Mouse (Mus musculus) cerebral cortex, adult 2 months (tissue): ENCODE results near the gene Bcs1l.

Experiments used
- WGBS: fragments of 180-500 bp; shearing (Covaris S2); methylation state at CpG from one replicate; pipeline ENCODE4 v1.1.7; 2018; 5-methylcytosine and 5-hydroxymethylcytosine counted together

Bcs1l gene

DNA sequence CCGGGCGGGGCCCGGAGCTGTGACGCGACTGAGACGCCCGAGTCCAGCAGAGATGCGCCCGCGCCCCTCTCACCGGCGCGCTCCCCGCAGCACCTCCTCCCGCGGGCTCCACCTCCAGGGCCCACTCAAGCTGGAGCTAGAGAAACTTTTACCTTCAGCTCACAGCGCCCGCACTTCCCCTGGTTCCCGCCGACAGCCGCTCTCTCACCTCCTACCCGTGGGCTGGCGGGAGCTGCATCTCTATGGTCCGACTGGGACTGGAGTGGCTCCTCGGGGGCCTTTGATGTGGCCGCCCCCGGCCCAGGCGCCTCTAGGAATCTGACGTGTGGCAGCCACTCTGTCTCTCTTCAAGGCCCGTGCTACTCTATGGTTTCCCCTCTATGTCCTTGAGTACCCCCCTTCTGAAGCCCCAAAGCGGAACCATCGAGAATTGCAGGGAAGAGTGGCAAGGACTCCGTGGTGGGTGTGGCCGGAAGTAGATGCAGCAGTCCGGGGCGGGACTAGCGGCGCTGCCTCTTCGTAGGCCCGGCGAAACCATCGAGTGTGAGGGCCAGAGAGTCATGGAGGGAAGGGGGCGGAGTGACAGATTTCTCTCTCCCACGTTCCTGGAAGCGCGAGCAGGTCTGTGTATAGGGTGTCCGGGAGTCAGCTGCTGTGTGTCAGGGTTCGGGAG lies at the start of gene Bcs1l, which contains the start of gene Zfp142:
Gene Bcs1l, plus strand, starts transcription at position 517 of the 673 bp plus-strand sequence.
Gene Zfp142, minus strand, starts transcription at position 474 of the 673 bp plus-strand sequence.
- under 1% methylated on average over 48 of the region's 48 CpGs for WGBS

DNA sequence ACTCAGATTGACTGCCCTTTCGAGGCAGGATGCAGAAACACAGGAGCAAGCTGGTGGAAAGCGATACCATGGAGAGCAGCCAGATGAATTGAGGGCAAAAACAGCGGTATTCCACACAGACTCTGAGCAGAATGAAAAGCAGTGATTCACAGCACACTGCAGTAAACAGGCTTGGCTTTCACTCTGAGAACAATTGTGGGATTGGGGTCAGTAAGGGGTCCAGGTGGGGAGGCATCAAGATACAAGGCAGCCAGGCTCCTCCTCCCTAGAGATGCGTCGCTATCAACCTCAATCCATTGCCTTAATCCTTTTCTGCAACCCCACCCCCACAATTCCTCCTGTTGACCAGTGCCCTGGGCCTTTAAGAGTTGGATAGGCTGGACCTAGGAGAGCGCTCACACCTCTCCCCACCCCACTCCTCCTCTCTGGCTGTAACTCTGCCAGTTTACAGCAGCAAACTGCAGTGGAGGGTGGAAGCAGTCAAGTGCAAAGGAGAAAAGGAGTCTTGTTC lies 45.6 kb upstream of the Bcs1l start, which contains the start of gene Plcd4:
Gene Plcd4, plus strand, starts transcription at position 438 of the 511 bp plus-strand sequence.
- WGBS = 10% methylated on average over 6 of the region's 6 CpGs

DNA sequence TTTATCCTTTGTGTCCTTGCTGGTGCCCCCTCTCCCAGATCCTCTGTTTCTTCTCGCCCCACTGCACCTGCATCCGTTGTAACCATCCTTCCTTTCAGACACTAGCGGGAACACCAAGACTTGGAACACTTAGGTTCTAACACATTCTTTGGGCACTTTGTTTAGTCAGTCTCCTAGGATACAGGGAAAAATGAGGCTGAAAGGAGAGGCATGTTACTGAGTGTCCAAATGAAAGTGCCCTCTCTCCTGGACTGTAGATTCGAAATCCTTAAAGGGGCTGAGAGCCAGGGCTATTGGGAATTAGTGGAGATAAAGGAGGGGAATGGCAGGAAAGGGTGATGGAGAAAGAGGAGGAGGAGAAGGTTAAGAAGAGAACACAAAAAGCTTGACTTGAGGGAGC lies 43.9 kb upstream of the Bcs1l start, which contains the start of gene Usp37:
Gene Usp37, minus strand, starts transcription at position 101 of the 400 bp plus-strand sequence.
- WGBS = 71% methylated on average over 4 of the region's 4 CpGs

DNA sequence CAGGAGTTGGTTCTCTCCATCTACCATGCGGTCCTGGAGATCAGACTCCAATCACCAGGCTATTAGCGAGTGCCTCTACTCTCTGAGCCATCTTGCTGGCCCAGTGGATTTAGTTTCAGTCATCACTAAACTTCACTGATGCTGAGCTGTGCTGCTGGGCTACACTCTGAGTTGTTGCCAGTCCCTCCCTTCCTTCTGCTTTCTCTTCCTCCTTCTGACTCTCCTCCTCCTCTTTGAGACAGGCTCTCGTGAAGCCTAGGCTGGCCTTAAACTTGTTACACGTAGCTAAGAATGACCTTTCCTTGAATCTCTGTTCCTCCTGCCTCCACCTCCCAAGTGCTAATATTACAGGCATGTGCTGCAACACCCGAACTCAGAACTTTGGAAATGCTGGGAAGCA lies 29.0 kb upstream of the Bcs1l start:
- 90% methylated on average over 5 of the region's 5 CpGs for WGBS

DNA sequence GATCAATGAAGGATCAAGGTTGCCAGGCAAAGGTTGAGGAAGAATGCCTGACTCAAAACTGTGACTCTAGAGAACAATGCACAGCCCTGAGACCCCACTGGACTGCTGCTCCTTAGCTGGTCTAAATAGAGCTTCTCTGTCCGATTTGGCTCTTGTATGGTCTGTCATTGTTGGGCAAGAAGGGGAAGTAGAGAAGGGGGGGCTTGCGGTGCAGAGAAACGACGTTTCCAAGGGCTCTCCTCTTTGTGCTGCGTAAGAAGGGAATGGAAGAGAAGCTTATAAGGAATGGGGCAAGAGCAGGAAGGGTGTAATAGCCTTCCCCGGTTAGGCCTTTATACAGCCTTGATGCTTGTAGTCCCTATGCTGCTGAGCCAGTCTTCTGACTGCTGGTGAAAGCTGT lies 22.3 kb upstream of the Bcs1l start:
- 75% methylated on average over 6 of the region's 6 CpGs for WGBS

DNA sequence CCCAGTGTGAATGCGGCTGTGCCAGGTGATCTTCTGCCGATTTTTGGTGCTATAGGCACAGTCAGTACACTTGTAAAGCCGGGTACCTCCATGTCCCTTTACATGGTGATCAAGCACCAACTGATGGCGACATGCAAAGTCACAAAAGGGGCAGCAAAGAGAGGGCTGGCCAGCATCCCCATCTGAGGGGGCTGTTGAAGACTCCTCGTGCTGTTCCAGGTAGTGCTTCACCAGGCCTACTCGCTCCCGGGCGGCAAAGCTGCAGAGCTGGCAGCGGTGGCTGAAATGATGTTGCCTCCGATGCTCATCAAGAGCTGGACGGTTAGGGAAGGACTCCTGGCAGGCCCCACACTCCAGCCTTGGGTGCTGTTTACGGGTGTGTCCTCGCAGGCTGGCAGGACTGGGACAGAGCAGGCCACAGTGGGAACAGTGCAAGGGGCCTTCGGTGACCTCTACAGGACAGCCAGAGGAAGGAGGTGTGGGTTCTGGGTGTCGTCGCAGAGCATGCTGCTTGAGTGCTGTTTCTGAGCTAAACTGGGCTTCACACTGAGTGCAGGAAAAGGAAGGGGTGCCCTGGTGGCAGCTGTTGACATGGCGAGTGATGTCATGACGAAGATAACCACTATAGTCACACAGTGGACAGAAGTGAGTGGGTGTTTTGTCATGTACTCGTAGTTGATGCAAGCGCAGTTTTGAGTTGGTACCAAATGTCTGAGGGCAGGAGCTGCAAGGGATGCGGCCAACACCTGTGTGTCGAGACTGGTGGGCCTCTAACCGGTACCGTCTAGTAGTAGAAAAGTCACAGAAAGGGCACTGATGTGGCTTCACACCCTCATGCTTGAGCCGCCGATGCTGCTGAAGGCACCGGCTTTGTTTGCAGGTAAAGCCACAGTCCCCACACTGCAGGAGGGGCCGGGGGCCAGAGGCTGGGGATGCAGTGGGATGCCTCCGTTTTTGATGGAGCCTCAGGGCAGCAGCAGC lies 18.1 kb upstream of the Bcs1l start:
- 82% methylated on average over 29 of the region's 29 CpGs for WGBS

DNA sequence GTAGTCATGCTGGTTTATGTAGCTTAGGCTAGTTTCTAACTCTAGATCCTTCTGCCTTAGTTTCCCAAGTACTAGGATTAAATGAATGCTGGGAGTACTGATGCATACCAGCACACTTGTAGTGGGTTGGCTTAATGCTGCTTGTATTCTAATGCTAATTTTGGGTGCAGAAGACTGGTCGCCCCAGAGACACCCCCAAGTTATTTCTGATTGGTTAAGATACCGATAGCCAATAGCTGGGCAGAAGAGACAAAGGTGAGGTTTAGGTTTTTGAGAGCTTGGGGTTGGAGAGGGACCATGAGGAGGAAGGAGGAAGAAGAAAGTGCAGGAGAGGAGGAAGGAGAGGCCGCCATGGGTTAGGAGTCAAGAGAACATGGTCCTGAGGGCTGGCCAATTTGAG lies 5.5 kb upstream of the Bcs1l start:
- WGBS = 79% methylated on average over 3 of the region's 3 CpGs

DNA sequence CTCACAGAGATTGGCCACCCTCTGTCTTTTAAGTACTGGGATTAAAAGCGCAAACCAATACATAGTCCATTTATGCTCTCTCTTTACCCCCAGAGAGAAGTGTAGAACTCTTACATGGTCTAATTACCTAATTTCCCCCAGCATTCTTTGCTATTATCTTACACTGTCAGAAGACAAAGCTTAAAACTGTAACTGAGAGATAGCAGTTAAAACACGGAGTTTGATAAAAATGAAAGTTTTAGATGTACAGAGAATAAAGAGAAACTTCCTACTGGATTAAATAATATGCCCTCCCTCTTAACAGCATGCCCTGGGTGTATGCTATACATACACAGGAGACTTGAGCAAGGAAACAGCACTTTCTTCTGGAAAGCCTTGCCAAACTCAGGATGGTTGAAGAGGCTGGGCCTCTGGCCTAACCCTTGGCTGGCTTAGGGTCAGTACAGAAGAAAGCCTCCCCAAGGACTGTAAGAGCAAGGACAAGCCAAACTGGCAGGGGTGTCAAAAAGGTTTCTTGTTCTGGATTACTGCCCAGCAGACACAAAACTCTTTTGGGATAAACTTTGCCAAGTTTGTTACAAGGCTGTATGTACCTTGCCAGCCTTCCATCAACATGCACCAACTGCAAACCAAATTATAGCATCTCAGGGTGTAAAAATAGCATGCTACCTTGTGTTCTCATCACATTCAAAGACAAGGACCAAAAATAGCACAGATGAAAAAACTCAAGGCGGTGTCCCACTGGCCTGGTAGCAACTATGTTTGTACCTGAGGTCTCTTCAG lies 3.3 kb upstream of the Bcs1l start:
- WGBS = 59% methylated on average over 3 of the region's 3 CpGs

DNA sequence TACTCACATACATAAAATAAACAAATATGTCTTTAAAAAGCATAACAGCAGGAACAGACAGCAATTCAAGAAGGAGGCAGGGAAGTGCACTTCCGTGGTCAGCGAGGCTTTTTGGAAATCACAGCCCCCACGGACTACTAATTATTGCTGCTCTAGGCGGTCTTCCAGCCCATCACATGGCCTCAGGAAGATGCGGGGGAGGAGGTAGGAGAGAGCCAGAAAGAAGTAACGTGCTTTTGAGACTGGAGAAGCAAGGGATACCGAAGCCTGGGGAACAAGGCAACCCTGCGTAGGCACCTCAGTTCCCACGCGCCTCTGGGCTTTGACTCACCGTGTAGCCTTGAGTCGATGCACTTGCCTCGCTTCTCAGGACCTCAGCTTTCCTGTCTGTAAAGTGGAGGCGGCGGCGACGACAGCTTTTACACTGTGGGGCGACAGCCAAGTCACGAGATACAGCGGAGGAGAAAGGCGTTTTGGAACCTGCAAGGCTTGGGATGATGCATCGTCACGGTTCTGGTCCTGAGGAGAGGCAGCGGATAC lies 786 bp upstream of the Bcs1l start:
- under 1% methylated on average over 24 of the region's 24 CpGs for WGBS

DNA sequence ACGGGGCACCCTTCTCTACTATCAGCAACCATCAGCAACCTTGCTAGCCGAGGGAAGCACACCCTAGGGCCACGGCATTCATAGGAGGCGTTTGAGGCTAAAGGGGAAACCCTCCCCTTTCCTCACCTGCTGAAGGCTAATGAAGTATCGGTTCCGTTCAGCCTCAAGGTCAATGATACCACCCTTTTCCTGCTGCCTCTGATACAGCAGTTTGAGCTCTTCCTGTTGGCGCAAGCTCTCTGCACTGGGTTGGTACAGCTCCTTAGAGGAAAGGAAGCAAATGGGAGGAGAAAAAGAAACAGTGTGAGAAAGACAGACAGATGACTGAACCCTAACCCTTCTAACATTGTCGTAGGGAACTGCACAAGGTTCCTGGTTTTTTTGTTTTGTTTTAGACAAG lies 6.3 kb downstream of the Bcs1l start:
- 79% methylated on average over 8 of the region's 8 CpGs for WGBS

DNA sequence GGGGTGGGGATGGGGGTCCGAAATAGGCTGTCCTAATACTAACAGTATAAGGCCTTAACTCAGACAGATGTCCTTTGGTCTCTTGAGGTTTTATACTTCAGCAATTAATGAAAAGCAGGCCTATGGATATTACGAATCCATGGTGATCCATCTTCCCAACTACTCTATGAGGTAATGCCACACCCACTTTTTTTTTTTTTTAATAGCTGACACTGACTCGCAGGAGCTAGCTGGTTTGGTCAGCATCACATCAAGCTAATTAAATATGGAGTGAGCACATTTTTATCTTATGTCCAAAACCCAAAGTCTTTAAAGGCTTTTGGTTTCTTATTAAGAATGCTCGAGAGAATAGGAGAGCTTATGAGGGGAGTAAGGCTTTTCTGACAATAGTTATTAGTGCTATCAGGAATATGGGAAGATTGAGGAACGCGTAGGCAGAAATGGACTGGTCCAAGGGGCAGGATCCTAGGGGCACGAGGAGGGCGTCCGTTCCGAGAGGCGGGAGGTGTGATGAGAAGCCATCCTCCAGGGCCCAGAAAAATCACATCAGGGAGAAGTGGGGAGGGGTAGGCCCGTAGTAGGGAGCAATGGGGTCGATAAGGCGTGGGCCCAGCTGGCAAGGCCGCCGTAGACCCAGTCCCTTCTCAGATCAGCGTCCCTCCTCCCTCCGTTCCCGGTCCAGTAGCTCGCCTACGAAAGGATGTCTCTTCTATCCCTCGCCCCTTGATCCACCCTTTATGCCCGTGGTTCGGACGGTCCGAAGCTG lies 12.6 kb downstream of the Bcs1l start:
- WGBS = 6% methylated on average over 26 of the region's 26 CpGs

DNA sequence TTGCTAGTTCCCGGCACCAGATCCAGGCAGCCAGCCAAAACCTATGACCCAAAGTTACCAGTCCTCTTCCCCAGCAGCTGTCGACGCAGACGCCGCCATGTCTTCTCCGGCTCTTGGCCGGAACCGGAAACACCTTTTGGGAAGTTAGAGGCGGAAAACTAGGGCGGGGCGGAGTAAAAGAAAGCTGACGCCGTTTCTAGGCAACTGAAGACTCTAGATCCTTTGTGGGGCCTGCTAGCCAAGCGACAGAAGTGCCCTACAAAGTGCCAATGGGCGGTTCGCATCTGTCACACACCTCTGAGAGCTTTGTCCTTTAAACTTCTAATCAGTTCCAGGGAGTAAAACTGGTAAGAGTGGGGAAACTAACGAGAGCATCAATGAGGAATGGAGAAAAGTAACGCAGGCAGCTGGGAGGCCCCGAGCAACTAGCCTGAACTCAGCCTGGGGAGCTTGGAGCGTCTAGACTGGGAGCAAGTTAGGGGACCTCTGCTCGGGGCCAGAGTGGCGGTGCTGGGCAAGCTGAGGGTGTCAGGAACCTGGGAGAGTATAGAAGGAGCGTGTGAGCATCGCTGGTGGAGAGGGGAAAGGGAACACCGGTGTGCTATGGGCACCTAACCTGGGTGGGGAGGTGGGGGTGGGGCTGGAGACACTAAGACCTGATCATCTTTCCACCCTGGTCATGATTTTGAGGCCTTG lies 13.3 kb downstream of the Bcs1l start, which contains the start of the genes Rnf25 and Stk36:
Gene Rnf25, minus strand, starts transcription at position 131 of the 696 bp plus-strand sequence.
Gene Stk36, plus strand, starts transcription at position 179 of the 696 bp plus-strand sequence.
- WGBS = 7% methylated on average over 25 of the region's 25 CpGs

DNA sequence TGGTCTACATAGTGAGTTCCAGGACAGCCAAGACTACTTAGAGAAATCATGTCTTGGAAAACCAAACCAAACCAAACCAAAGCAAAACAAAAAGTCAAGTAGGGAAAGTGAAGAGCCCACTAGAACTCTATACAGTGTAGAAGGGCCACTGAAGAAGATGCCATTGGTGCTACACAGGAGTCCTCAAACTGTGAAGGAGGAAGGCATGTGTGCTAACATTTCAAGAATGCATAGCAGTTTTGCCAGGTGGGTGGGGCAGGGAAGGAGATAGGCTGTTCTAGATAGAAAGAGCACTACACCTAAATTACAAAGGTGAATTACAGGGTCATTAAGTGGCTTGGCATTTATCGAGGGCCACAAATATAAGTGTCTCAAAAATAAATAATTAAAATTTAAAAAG lies 36.1 kb downstream of the Bcs1l start:
- WGBS = 100% methylated on average over 1 of the region's 1 CpGs

DNA sequence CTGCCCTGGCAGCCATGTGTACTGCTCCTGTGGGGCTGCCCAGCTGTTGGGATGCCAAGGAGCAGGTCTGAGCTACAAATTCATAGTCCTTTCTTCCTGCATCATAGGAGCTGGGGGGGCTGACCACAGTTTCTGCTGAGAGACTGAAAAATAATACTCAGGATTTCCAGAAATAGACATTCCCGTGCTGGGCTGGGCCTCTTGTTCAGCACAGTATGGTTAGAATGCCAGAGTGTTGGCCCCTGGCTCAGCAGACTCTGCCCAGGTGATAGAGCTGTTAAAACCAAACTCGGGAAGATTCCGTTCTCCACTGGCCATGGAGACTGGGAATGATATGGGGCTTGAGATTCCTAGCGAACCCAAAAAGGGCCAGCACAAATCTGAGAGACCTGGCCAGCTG lies 38.0 kb downstream of the Bcs1l start:
- WGBS = 91% methylated on average over 4 of the region's 4 CpGs

DNA sequence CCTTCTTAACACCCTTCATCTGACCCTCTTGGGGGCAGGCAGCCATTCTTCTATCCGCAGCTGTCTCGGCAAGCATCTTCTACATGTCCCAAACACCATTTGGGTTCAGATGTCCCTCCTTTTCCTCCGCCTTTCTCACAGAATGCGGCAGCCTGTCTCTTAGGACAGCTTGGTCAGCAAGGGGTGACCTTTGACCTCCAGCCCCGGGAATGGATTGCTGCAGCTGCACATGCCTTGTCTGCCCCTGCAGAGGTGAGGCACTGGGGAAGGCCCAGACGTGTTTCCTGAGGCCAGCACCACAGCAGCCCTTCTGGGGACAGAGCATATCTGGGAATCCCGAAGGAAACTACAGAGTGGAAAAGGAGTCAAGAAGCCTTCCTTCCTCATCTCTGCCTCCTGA lies 39.9 kb downstream of the Bcs1l start:
- WGBS = 75% methylated on average over 7 of the region's 7 CpGs

DNA sequence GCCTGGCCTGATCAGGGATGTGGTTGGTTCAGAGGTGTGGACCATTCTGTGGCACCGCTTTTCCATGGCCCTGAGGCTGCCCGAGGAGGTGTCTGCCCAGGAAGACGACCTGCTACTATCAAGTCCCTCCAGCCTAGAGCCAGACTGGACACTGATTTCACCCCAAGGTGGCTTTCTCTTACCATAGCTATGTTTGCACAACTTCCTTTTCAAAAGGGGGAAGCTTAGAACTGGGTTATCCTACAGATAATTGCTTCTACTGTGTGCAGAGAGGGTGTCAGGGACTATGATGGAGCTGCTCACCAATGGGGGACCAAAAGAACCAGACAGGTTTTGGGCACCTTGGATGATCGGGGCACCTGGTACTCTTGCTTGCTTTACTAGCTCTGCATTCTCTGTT lies 44.6 kb downstream of the Bcs1l start:
- WGBS = 90% methylated on average over 4 of the region's 4 CpGs
